Mouse (Mus musculus): Measurements from ENCODE around the gene Klk1b4. TPM values are rescaled to one million over a fixed set of nuclear protein-coding genes. Genes with fewer than 3 reads are reported as not detected.
A peak's percentile ranks its signal among the peaks of the same experiment; 100 is the strongest.
"Not testable (repeated sequence)": the region's sequence is repeated elsewhere in the genome, so short reads cannot be mapped to it uniquely, and the experiment has no call there.

Gene Klk1b4
- not detected for total RNA-seq (2021)
- long read RNA-seq, experiment 1: 0 reads
- long read RNA-seq, experiment 2: 0 reads

GRCm38 (mm10) chr7:44207135-44207534, at the start of gene Klk1b4:
Gene Klk1b4 (plus strand): TSS chr7:44207435.
- DNase-seq: not testable (repeated sequence)

GRCm38 (mm10) chr7:44179299-44180045, 27.8 kb upstream of the Klk1b4 start:
- no peak for DNase-seq

GRCm38 (mm10) chr7:44186516-44186915, 20.7 kb upstream of the Klk1b4 start:
- DNase-seq: not testable (repeated sequence)

GRCm38 (mm10) chr7:44187936-44188335, 19.3 kb upstream of the Klk1b4 start, which contains the start of gene Klk1b24:
Gene Klk1b24 (plus strand): TSS chr7:44188236.
- DNase-seq: not testable (repeated sequence)

GRCm38 (mm10) chr7:44193466-44193865, 13.8 kb upstream of the Klk1b4 start:
- not testable (repeated sequence) for DNase-seq

- no peak for DNase-seq
Measured at GRCm38 (mm10) chr7:44197891-44198290, 9.3 kb upstream of the Klk1b4 start, which contains the start of gene Klk1b3. Gene Klk1b3 (plus strand): TSS chr7:44198191.

- no peak for DNase-seq
Measured at GRCm38 (mm10) chr7:44208307-44208706, 1.1 kb downstream of the Klk1b4 start.

GRCm38 (mm10) chr7:44215645-44216044, 8.4 kb downstream of the Klk1b4 start, which contains the start of gene Klk1b5:
Gene Klk1b5 (plus strand): TSS chr7:44215945.
- no peak for DNase-seq

- not testable (repeated sequence) for DNase-seq
Measured at GRCm38 (mm10) chr7:44221601-44222000, 14.4 kb downstream of the Klk1b4 start.

- not testable (repeated sequence) for DNase-seq
Measured at GRCm38 (mm10) chr7:44222335-44222734, 15.1 kb downstream of the Klk1b4 start.

GRCm38 (mm10) chr7:44225076-44225475, 17.8 kb downstream of the Klk1b4 start, which contains the start of gene Klk1:
Gene Klk1 (plus strand): TSS chr7:44225360.
- no peak for DNase-seq

- no peak for DNase-seq
Measured at GRCm38 (mm10) chr7:44235909-44236308, 28.7 kb downstream of the Klk1b4 start, which contains the start of gene Gm36864. Gene Gm36864 (plus strand): TSS chr7:44236177.

- DNase-seq: no peak
Measured at GRCm38 (mm10) chr7:44239913-44240312, 32.7 kb downstream of the Klk1b4 start.

- DNase-seq: no peak
Measured at GRCm38 (mm10) chr7:44240712-44241111, 33.5 kb downstream of the Klk1b4 start.

- DNase-seq: no peak
Measured at GRCm38 (mm10) chr7:44241163-44241562, 33.9 kb downstream of the Klk1b4 start.

GRCm38 (mm10) chr7:44244080-44244479, 36.8 kb downstream of the Klk1b4 start:
- no peak for DNase-seq

GRCm38 (mm10) chr7:44246055-44246983, 39.1 kb downstream of the Klk1b4 start, which contains the start of the genes 1700028J19Rik and 2410002F23Rik:
Gene 1700028J19Rik (minus strand): TSS chr7:44246695.
Gene 2410002F23Rik (plus strand): TSS chr7:44246722.
- peak; percentile 86 for DNase-seq

GRCm38 (mm10) chr7:44246984-44247470, 39.8 kb downstream of the Klk1b4 start:
- DNase-seq: no peak

- DNase-seq: no peak
Measured at GRCm38 (mm10) chr7:44247971-44248370, 40.7 kb downstream of the Klk1b4 start.

GRCm38 (mm10) chr7:44249248-44249647, 42.0 kb downstream of the Klk1b4 start:
- DNase-seq: no peak

- not testable (repeated sequence) for DNase-seq
Measured at GRCm38 (mm10) chr7:44250732-44251275, 43.6 kb downstream of the Klk1b4 start.

Measured in gastrocnemius, postnatal 25 days (tissue).